Mouse (Mus musculus) G1E (cell line): ENCODE data around the gene Slc6a5.
A peak's percentile ranks its signal among the peaks of the same experiment; 100 is the strongest.

Experiments used
- CTCF ChIP-seq: IDR thresholded peaks from 2 replicates; pipeline ENCODE4 v1.5.1; 2012; ENCODE audit warnings: low read depth, low read length, inconsistent platforms, mixed read lengths
- GATA1 ChIP-seq: IDR thresholded peaks from 2 replicates; pipeline ENCODE4 v1.6.1; 2012; ENCODE audit warnings: borderline replicate concordance, low read length, inconsistent platforms, mixed read lengths
- POLR2AphosphoS5 ChIP-seq: IDR thresholded peaks from 2 replicates; pipeline ENCODE4 v1.6.1; 2012; ENCODE audit warnings: low read depth, low read length, inconsistent platforms; ENCODE audit not compliant: insufficient replicate concordance

- TF ChIP-seq CTCF (peak; percentile 96), GATA1 (no peak), POLR2AphosphoS5 (no peak)
These were observed 13.4 kb downstream of the Slc6a5 start for GRCm38 (mm10) chr7:49923376-49923775.
